Mouse (Mus musculus) regulatory T cell (primary cell): ENCODE data around the gene Pgbd5.

Source experiments
- in situ Hi-C: fragments of 300-600 bp; cut with MboI, MseI; formaldehyde crosslinking; loops from one replicate; pipeline ENCODE4 v1.15.1; 2025; ENCODE audit warnings: high pct_unique_total_duplicates

Gene Pgbd5

DNA sequence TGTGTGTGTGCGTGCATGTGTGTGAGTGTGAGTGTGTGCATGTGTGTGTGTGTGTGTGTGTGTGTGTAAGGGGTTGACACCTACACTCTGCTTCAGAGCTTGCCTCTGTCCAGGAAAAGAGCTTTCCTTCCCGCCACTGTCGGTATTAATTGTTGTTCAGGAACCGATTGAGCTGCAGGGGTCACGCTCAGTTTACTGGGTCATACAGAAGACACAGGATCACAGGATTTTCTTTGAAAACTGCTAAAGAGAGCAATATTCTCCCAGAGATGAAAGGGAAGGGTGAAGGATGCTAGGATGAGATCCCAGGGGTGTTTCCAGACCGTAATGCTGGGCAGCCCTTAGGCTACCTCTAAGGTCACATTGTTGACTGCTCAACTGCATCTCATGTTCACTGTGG lies at the start of gene Pgbd5:
Pgbd5 (minus strand) TSS at position 101 of the 400 bp plus-strand sequence.
- in situ Hi-C loops, result no loop called here

DNA sequence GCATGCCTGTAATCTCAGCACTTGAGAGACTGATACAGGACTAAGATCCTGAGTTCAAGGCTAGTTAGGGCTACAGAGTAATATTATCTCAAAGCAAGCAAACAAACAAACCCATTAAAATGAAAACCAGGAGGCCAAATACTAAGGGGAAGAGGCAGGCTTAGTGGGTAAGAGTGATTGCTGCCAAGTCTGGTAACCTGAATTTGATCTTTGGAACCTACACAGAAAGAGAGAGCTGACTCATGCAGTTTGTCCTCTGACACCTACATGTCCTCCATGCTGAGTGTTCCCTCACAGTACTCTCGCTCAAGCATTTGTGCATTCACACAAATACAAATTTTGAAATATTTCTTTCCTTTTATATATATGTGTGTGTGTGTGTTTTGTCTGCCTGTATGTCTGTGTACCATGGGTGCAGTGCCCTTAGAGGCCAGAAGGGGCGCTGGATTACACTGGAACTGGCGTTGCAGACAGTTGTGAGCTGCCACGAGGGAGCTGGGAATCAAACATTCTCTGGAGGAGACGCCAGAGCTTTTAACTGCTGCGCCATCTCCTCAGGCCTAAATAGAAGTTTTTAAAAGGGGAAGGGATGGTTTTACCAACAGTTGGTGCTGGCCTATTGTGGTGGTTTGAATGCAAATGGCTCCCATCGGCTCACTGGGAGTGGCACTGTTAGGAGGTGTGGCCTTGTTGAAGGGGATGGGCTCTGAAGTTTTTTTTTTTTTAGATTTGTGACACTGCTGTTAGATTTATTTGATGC lies 44.1 kb upstream of the Pgbd5 start:
- in situ Hi-C loops, result no loop called here

DNA sequence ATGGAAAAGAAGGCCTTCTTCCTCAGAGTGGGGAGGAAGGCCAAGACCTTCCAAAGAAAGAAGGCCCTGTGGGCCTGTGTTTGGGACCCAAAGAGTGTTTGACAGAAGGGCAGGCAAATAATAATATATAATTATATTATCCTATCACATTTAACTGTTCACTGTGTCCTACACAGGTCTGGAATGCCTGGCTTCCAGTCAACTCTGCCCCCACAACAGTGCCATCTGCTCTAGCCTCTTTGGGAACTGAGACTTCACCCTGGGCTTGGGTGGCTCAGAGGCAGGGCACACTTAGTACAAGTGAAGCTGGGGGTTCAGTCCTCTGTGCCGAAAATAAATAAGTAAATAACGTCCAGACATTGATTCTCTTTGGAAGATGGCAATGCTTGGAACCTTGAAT lies 43.3 kb upstream of the Pgbd5 start:
- in situ Hi-C loops, result no loop called here

DNA sequence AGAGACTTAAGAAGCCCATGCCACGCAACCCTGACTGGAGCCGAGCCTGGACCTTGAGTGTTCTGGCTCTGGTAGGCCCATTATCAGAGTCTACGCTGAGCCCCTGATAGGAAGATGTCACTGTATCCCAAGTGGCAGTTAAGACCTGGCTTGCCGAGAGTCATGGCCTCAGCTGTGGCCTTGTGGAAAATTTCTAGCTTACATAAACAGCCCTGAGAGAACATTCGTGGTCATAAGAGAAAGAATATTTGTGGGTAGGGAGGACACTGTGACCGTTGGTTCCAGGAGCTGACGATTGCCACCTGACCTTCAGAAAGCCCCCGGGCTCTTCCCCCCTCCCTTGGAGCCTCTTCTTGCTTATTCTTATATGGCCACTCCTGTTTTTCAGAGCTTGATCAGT lies 40.9 kb upstream of the Pgbd5 start:
- in situ Hi-C loops, result no loop called here

DNA sequence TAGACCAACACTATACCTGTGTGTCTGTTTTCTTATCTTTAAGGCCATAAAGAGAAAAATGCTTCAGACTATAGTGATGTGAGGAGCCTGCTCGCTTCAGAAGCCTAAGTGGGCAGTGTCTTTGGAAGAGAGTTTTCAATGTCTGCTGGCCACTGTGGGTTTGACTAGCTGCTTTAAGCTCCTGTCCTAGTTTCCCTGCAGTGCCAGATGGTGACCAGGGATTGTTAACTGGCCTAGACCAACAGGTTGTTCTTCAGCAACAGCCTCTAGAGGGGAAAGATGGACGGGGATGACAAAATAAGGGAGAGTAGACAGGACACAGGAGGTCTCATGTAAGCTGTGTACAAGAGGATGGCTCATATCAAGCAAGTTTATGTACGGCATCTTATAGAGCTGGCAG lies 39.8 kb upstream of the Pgbd5 start:
- in situ Hi-C loops, result no loop called here

DNA sequence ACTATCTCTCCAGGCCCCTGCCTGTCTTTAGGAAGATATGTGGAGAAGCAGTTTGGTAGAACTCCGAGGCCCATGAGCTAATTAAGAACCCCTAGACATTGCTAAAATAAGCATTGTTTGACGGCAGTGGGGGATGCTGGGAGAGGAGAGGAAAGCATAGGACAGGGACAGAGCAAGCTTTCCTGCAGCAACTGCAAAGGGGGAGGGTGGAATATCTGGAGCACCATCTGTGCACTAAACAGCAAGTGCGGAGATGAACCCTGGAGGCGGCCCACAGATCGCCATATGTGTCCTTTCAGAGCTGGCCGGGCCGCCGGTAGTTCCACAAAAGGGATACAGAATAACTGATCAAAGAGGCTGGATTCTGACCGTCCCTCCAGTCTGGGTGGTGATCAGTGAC lies 37.2 kb upstream of the Pgbd5 start:
- in situ Hi-C loops, result no loop called here

DNA sequence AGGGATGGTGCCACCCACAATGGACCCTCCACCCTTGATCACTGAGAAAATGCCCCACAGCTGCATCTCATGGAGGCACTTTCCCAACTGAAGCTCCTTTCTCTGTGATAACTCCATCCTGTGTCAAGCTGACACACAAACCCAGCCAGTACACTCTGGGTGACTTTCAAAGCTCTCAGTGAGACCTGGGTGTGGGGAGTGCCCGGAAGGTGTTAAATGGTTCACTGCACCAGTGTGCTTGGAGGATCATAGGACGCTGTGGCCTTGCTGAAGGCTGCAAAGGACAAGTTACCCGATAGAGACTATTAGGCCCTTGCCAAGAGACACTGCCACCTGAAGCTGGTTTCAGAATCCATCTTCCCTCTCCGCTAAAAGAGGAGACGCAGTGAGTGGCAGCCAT lies 36.2 kb upstream of the Pgbd5 start:
- in situ Hi-C loops, result no loop called here

DNA sequence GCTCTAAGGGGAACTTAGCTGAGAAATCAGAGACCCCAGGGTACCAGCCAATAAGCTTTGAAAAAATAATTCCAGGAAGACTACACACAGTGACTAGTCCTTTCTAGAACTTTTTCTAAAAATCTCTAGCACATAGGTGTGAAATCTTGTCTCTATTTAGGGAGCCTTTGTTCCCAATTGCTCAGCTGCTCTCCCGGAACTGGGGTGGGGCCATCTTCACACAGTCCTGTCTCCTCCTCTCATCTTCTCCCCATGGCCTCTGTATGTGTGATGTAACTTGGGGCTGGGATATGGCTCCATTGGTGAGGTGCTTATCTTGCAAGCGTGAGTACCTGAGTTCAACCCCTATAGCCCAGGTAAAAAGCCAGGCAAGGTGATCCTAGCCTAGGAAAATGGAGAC lies 25.2 kb upstream of the Pgbd5 start:
- in situ Hi-C loops, result no loop called here

DNA sequence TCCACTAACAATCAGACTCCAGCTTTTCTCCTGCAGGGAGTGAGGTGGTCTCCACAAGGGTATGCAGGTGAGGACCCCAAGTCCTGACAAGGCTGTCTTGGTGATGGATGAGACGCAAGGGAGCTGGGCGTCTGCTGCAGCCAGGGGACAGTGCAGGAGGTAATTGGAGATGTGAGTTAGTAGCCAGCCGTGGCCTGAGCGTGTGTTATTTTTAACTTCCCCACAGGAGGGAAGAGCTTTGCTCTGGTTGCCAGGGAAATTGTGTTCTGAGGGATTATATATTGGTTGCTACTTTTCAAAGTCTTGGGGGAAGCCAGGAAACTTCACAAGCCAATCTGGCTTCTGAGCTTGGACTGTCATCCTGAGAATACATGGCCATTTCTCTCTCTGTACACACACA lies 23.7 kb upstream of the Pgbd5 start:
- in situ Hi-C loops, result no loop called here

DNA sequence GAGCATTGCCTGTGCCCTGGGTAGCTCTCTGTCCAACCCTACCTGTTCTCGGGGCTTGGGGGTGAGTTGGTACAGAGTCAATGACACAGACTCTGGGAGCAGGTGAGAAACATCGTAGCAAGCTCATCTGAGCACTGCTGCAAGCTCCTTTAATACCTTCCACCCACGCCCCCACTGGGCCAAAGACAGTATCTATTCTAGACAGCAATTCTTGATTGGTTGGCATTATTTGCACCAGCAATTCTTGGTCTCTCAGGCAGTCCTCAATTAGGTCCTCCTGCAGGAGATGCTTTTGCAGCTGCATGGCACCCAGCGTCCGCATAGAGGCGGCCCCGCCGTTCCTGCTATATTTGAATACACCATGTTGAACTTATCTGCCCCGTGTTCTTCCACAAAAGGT lies 22.7 kb upstream of the Pgbd5 start:
- in situ Hi-C loops, result no loop called here

DNA sequence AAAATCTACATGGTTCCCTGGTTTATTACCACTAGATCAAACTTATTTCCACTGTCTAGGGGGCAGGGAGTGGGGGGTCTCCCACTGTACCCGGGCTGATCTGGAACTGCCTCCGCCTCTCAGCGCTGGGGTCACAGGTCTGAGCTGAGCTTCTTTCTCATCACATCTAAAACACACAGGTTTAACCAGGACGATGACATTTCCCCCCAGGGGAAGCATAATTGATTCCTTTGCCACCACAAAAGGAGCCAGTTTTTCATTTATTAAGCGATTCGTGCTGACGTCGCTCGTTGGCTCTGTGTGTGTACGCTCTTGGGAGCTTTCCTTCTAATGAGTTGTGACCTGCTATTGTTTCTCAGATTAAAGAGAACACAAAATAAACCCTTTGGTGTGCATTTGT lies 21.6 kb upstream of the Pgbd5 start:
- in situ Hi-C loops, result no loop called here

DNA sequence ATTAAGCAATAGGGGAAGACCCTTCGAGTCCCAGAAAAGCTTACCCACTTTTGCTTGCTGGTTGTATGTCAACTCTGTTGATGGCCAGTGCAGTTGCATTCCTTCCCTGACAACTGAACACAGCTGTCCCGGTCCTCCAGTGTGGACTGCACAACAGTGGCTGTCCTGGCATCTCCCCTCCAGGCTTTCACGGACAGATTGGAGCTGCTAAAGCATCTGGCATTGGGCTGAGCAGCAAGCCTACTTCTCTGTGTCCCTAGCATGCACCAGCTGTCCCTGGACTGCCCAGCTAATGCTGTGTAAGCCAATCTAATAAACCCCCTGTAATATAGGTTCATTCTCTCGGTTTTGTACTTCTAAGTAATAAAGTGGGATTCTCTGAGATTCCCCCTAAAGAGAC lies 21.2 kb upstream of the Pgbd5 start:
- in situ Hi-C loops, result no loop called here

DNA sequence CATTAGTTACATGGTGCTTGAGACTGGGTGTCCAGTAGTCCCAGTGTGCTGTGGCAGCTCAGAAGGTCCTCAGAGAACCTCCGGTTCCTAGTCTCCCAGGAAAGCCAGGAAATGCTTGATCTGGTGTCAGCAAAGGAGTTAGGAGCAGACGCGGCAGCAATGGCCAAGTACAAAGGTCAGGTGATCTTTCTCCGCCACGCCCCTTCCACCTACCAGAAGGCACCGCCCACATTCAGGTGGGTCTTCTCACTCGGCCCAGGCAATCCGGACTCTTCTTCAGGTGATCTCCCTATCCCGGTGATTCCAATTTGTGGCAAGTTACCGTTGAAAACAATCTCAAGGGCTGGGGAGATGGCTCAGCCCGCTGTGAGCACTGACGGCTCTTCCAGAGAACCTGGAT lies 20.2 kb upstream of the Pgbd5 start:
- in situ Hi-C loops, result no loop called here

DNA sequence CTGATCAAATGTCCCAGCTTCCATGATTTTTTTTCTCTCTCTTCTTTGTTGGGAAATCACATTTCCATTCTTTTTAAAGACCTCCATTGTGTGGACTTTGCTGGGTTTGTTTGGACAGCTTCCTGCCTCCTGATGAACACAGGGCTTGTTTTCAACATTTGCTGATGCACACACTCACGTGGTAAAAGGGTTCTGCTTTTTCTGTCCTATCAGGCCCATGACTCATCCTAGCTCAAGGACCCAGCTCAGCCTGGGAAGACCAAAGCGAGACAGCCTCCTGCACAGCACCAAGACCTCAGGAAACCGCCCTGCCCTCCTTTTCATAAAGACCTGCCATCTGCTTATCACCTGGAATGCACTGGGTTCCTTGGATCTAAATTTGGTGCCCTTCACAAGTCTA lies 15.9 kb upstream of the Pgbd5 start:
- in situ Hi-C loops, result no loop called here

DNA sequence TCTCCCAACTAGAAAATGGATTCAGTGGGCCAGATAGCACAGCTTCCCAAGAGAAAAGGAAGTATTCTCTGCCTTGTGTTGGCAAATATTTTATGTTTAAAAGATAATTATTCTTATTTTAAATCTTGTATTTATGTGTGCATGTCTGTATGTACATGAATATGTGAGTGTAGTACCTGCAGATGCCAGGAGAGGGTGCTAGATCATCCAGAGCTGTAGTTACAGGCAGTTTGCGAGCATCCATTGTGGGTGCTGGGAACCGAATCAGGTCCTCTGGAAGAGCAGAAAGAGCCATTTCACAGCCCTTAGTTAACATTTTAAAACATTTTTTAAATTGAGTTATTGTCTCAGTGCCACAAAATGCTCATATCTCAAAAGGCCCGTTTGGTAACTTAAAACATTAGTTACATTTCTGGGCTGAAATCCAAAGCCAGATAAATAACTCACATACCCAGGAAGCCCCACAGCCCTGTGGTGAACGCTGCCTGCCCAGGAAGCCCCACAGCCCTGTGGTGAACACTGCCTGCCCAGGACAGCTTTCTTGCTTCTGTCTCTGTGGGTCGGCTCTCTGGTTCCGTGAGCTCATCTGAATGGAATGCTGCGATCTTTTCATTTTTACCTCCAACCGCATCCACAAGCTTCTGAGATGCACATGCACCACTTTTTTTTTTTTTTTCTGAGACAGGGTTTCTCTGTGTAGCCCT lies 10.9 kb upstream of the Pgbd5 start:
- in situ Hi-C loops, result no loop called here

DNA sequence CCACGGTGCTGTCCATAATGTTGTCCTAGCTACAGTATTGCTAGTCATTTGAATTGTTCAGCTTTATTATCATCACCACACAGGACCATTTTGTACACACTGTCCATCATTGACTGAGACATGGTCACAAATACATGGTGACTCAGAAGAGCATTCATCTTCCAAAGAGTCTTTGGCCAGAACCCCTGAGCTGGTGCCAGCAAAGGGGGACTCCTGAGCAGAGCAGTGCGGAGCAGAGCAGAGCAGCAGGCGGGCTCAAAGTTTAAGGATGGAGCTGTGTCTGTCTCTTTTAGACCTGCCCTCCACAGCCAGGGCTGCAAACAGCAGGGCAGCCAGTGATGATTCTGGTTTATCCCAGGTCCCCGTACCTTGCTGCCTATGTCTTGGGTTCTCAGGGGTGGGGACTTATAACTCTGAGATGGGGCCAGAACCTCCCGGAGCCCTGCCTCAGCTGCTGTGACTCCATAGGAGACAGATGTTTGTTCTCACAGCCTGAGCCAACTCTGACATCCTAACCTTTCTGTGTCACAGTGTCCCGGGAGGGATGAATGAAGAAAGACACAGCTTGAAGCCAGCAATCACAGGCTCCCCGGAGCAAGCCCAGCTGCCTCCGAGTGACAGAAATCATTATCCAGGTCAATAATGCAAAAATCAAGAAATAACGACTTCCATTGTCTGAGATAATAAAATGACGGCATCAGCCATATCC lies 9.7 kb upstream of the Pgbd5 start:
- in situ Hi-C loops, result no loop called here

DNA sequence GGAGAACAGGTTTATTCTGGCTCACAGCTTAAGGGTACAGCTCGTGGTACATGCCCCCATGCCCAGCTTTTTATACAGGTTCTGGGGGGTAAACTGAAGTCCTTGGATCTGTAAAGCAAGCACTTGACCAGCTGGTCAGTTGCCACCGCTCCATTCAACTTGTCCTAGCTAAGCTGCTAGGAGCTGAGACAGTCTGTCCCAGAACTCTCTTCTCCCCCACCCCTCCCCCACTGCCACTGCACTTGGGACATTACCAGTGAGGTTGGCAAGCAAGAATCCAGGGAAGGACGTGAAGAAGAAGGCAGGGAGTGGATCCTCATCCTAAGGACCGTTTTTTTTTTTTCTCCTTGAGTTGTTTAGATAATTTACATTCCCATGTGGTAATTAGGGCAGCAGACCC lies 2.7 kb downstream of the Pgbd5 start:
- in situ Hi-C loops, result no loop called here

DNA sequence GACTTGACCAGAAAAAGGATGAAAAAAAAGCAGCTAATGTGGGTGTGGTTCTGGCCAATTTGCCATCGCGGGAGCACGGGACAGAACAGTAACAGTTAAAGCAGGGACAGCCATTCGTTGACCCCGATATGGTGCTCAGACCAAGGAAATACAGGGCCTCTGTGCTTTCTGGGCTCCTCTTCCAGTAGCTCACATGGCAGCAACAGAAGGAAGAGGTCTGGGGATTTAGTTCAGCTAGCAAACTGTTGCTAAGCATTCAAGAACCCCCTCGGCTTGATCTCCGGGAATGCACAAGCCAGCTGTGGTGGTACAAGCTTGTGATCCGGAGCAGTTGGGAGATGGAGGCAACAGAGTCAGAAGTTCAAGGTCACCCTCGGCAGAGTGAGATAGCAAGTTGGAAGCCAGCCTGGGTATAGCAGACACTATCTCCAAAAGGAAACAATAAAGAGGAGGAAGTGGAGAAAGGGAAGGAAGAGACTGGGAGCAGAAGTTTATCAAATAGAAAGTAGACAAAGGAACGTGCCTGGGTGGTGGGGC lies 3.7 kb downstream of the Pgbd5 start:
- in situ Hi-C loops, result no loop called here

DNA sequence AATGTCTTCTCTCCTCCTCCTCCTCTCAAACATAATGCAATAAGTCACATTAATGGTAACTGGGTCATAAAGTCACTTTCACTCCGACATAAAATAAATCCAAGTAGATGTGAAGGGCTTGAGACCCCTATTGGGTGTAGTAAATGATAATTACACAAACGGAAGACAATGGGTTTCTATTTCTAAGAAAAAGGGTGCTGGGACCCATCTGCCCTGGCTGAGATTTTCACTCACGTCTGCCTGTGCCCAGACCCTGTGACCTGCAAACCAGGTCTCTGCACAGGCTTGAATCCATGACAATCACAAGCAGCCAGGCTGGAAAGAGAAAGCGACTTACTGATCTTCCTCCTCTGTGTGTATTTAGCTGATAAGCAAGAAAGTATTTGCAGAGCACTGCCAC lies 4.3 kb downstream of the Pgbd5 start:
- in situ Hi-C loops, result no loop called here

DNA sequence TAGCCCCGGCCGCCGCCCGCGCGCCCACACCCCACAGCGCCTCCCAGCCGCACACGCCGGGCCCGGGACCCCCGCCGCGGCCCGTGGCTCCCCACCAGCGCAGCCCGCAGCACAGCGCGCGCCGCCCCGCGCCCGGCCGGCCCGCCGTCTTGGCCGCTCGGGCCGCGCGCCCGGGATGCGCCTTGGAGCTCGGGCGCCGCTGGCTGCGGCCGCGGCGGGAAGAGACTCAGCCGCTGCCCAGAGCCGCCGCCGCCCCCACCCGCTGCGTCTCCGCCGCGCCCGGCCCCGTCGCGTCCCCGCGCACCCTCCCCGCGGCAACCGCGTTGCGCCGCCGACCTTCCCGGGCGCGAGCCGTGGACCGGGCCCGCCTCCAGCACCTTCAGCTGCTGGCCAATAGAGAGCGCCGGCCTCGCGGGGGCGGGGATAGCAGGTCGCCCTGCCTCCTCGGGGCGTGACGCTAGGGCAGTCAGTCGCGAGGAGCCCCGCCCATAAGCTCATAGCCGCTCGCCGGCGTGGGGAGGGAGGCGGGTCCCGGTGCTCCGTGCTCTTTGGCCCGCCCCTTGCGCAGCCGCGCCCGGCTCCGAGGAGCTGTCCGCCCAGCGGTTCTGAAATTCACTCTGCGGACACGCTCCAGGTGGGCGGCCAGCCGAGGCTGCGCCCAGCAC lies 5.2 kb downstream of the Pgbd5 start:
- in situ Hi-C loops, result no loop called here

DNA sequence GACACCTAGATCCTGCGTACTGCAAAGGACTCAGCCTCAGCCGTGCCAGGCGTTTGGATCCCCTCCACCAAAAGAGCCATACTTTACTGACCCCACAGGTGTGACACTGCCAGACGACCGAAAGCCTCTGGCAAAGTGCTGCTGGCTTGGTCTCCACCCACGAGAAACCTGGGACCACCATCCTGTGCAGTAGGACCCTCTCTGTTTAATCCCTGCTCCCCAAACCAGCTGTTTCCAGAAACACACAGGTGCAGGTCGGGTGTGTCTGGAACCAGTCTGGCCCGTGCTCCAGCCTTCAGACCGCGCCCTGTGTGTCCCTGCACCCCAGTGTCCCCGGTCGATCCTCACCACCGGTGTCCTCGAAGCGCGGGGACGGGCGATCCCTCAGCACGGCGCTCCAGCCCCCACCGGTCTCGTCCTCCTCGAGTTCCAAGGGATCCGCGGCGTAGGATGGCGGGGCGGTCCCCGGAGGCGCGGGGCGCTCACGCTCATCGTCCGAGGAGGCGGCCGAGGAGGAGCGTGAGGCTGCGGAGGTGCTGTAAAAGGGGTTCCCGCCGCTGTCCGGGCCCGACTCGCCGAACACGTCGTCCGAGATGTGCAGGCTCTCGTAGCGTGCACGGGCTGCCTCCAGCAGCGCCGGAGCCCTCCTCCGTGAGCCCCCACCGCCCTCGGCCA lies 5.9 kb downstream of the Pgbd5 start:
- in situ Hi-C loops, result no loop called here

DNA sequence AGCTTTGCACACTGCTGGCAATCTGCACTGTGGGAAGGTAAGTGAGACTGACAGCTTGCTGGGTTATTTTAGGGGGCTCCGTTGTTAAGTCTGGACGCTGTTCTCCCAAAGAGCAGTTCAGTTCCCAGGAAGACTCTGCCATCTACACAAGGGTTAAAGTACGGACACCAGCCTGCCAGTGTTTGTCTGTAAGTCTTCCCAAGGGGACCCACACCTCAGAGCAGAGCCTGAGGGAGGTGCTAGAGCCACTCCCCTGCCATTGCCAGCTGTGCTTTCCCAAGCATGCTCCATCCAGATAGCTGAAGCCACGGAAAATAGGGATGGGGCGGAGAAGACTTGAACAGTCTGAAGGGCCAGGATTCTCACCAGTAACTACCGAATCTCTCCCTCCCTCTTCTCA lies 8.6 kb downstream of the Pgbd5 start:
- in situ Hi-C loops, result no loop called here
